Mouse (Mus musculus): ENCODE measurements around the gene R3hcc1l.

- no peak for TF ChIP-seq POLR2A (IDR thresholded peaks at IDR 0.05; ENCODE audit: insufficient read depth, low read depth, low read length)
- TF ChIP-seq CTCF (IDR thresholded peaks at IDR 0.05), result no peak
Measured at GRCm38 (mm10) chr19:42569076-42569475, 50.5 kb downstream of the R3hcc1l start.

Data from heart, adult 2 months (tissue).